Mouse (Mus musculus) limb, embryonic 14.5 days (tissue): Measurements from ENCODE around the gene Bax. TPM values are rescaled to one million over a fixed set of nuclear protein-coding genes. Genes with fewer than 3 reads are reported as not detected.
"Not testable (repeated sequence)": the region's sequence is repeated elsewhere in the genome, so short reads cannot be mapped to it uniquely, and the experiment has no call there.

Source experiments
- ATAC-seq: fragments of 200-750 bp; cut with Nextera tagmentation; 2 replicates; pipeline ENCODE4 v1.8.0; 2017; ENCODE audit warnings: low read depth, moderate number of reproducible peaks, moderate TSS enrichment; ENCODE audit not compliant: low FRiP score
- DNase-seq: peaks from one replicate; pipeline ENCODE4 v3.0.0-alpha.2; 2015; ENCODE audit warnings: low spot score
- H3K27ac ChIP-seq: fragments of 300-500 bp; sonication (generic); replicated peaks from 2 replicates; pipeline ENCODE4 v1.5.1; 2014; ENCODE audit warnings: low read depth, mild to moderate bottlenecking, low read length, moderate library complexity, mixed read lengths
- H3K27me3 ChIP-seq: fragments of 300-500 bp; sonication (generic); 2 replicates; pipeline ENCODE4 v1.6.1; 2014; ENCODE audit warnings: low read length, mixed read lengths; ENCODE audit not compliant: control insufficient read depth, insufficient read depth
- H3K36me3 ChIP-seq: fragments of 300-500 bp; sonication (generic); 2 replicates; pipeline ENCODE4 v1.6.1; 2014; ENCODE audit warnings: mild to moderate bottlenecking, low read length, moderate library complexity, mixed read lengths; ENCODE audit not compliant: control insufficient read depth, insufficient read depth
- H3K4me1 ChIP-seq: fragments of 300-500 bp; sonication (generic); 2 replicates; pipeline ENCODE4 v1.6.1; 2014; ENCODE audit warnings: antibody characterized with exemption, low read length, mixed read lengths; ENCODE audit not compliant: control insufficient read depth, insufficient read depth
- H3K4me2 ChIP-seq: fragments of 300-500 bp; sonication (generic); replicated peaks from 2 replicates; pipeline ENCODE4 v1.6.1; 2014; ENCODE audit warnings: low read depth, mild to moderate bottlenecking, low read length, moderate library complexity; ENCODE audit not compliant: severe bottlenecking
- H3K4me3 ChIP-seq: fragments of 300-500 bp; sonication (generic); replicated peaks from 2 replicates; pipeline ENCODE4 v1.5.1; 2014; ENCODE audit warnings: low read length
- H3K9ac ChIP-seq: fragments of 300-500 bp; sonication (generic); 2 replicates; pipeline ENCODE4 v1.6.1; 2014; ENCODE audit warnings: mild to moderate bottlenecking, low read depth, low read length, moderate library complexity; ENCODE audit not compliant: severe bottlenecking
- H3K9me3 ChIP-seq: fragments of 300-500 bp; sonication (generic); 2 replicates; pipeline ENCODE4 v1.6.1; 2016; ENCODE audit warnings: low read length; ENCODE audit not compliant: control insufficient read depth
- POLR2A ChIP-seq: fragments of 200-500 bp; IDR thresholded peaks from 2 replicates; pipeline ENCODE4 v1.8.0; 2012; ENCODE audit warnings: inconsistent platforms, mild to moderate bottlenecking, moderate library complexity, borderline replicate concordance; ENCODE audit not compliant: insufficient read depth, insufficient read length; ENCODE audit errors: extremely low read depth
- WGBS: fragments of 180-500 bp; shearing (Covaris S2); extraction: QIAGEN DNeasy Blood & Tissue Kit; methylation state at CpG from one replicate; pipeline ENCODE4 v1.1.7; 2014; 5-methylcytosine and 5-hydroxymethylcytosine counted together
- polyA plus RNA-seq, 2 experiments: library from polyadenylated mRNA; depleted of rRNA in 1 of 2; stranded (reverse) in 1 of 2; unstranded in 1 of 2; fragments of >200 nt; fragmentation: Nextera tagmentation in 1 of 2; extraction: Ambion mirVana in 1 of 2; gene quantifications; 2 replicates each; pipeline versions ENCODE4 v1.2.1 to v1.2.3; 2012 to 2014

The Bax gene
- polyA plus RNA-seq, 2 experiments, result 127 to 133 TPM

DNA sequence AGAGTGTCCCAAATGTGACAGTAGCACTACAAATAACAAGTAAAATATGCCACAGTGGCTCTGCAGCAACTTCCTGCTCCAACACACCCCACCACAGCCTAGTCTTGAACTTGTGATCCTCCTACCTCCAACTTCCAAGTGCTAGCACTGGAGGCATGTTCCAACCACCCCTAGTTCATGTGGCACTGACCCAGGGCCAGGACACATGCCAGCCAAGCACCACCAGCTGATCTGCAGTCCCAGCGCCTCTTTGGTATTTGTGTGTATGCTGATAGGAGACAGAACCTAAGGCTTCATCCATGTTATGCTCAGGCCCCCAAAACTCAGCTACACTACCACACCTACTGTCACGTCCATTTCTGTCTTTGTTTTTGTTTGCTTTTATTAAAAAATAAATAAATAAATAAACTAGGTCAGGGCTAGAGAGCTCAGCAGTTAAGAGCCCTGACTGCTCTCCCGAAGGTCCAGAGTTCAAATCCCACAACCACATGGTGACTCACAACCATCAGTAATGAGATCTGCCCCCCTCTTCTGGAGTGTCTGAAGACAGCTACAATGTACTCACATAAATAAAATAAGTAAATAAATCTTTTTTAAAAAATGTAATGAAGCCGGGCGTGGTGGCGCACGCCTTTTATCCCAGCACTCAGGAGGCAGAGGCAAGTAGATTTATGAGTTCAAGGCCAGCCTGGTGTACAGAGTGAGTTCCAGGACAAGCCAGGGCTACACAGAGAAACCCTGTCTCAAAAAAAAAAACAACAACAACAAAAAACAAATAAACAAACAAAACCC is 2.5 kb downstream of the Bax start:
- ATAC-seq, result no peak
- no peak for TF ChIP-seq POLR2A
- 93% methylated on average over 7 of the region's 7 CpGs for WGBS
- Histone ChIP-seq H3K4me1 (peaks cover 18% of the 10 kb centered on the region), H3K4me3 (no peak overlapping the region), H3K4me2 (no peak overlapping the region), H3K9me3 (no peaks in the 10 kb centered on the region), H3K36me3 (peaks cover 37% of the 10 kb centered on the region), H3K9ac (no peak overlapping the region), H3K27ac (no peak overlapping the region), H3K27me3 (no peaks in the 10 kb centered on the region)
- DNase-seq, result no peak

DNA sequence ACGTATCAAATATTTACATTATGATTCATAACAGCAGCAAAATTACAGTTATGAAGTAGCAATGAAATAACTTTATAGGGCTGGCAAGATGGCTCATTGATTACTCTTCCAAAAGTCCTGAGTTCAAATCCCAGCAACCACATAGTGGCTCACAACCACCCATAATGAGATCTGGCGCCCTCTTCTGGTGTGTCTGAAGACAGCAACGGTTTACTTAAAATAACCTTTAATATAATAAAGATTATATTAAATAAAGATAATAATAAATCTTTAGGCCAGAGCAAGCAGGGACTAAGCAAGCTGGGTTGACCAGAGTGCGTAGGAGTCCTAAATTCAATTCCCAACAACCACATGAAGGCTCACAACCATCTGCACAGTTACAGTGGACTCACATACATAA is 3.8 kb downstream of the Bax start:
- ATAC-seq, H3K27ac ChIP-seq, H3K27me3 ChIP-seq, DNase-seq, H3K9me3 ChIP-seq, H3K4me3 ChIP-seq, H3K4me2 ChIP-seq, H3K9ac ChIP-seq: not testable (repeated sequence)
- WGBS, result 86% methylated on average over 4 of the region's 4 CpGs
- peaks cover 45% of the 10 kb centered on the region for H3K36me3 ChIP-seq
- H3K4me1 ChIP-seq, result peaks cover 24% of the 10 kb centered on the region

DNA sequence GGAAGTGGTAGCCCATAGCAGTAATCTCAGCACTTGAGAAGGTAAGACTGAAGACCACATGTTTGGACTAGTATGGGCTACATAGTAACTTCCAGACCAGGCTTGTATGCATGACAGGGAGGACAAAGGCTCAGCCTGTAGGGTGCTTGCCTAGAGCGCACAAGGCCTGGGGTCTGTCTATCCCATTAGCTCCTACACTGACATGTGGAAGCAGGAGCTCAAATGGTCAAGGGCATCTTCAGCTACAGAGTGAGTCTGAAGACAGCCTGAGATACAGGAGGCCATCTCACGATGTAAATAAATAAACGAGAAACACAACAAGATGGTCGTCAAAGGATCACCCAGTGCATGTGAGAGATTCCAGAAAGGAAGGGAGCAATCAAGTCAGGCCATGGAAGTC is 4.4 kb downstream of the Bax start:
- H3K9me3 ChIP-seq, result no peaks in the 10 kb centered on the region
- H3K27me3 ChIP-seq, result no peaks in the 10 kb centered on the region
- TF ChIP-seq POLR2A, result no peak
- H3K36me3 ChIP-seq, result peaks cover 50% of the 10 kb centered on the region
- peaks cover 29% of the 10 kb centered on the region for H3K4me1 ChIP-seq
- no peak overlapping the region for H3K9ac ChIP-seq
- ATAC-seq (no peak), DNase-seq (no peak)
- no peak overlapping the region for H3K27ac ChIP-seq
- WGBS, result 87% methylated on average over 4 of the region's 4 CpGs
- no peak overlapping the region for H3K4me2 ChIP-seq
- no peak overlapping the region for H3K4me3 ChIP-seq

DNA sequence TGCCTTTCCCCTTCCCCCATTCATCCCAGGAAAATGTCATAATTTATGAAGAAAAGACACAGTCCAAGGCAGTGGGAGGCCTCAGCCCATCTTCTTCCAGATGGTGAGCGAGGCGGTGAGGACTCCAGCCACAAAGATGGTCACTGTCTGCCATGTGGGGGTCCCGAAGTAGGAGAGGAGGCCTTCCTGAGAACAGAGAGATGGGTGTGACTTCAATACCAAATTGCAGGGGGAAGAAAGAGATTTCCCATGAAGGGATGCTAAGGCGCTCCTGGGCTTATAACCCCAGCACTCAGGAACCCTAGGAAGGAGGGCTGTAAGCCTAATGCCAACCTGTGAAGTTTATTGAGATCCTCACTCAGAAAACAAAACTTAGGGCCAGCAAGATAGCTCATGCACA is 4.9 kb downstream of the Bax start:
- Histone ChIP-seq H3K9me3 (no peaks in the 10 kb centered on the region), H3K36me3 (peaks cover 56% of the 10 kb centered on the region), H3K27ac (0 out of 2 replicates have a peak overlapping the region, but pooled peaks have one; percentile 88), H3K4me1 (peaks cover 35% of the 10 kb centered on the region), H3K4me3 (no peak overlapping the region), H3K4me2 (no peak overlapping the region), H3K27me3 (no peaks in the 10 kb centered on the region), H3K9ac (no peak overlapping the region)
- WGBS, result 93% methylated on average over 4 of the region's 4 CpGs
- no peak for ATAC-seq
- TF ChIP-seq POLR2A, result no peak
- no peak for DNase-seq

DNA sequence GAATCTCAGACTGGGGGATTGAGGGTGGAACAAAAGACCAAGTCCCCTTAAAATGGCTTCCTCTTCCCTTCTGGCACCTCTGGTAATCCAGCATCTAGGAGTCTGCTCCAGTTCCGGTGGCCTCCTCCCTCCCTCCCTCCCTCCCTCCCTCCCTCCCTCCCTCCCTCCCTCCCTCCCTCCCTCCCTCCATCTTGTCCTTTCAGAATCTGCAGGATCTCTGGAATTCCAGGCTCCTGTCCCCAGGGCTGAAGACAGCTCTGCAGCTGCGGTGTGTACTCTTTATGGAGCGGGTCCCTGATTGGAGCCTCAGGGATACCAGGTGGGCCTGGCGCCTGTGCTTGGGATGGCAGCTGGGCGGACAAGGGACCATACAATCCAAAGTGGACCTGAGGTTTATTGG is 5.4 kb downstream of the Bax start:
- H3K4me1 ChIP-seq, result peaks cover 39% of the 10 kb centered on the region
- no peak overlapping the region for H3K9ac ChIP-seq
- H3K4me3 ChIP-seq, result no peak overlapping the region
- WGBS, result 52% methylated on average over 4 of the region's 5 CpGs
- no peaks in the 10 kb centered on the region for H3K27me3 ChIP-seq
- no peak for TF ChIP-seq POLR2A
- DNase-seq (no peak), ATAC-seq (no peak)
- no peaks in the 10 kb centered on the region for H3K9me3 ChIP-seq
- H3K27ac ChIP-seq, result peak overlapping the region; percentile 88
- no peak overlapping the region for H3K4me2 ChIP-seq
- H3K36me3 ChIP-seq, result peaks cover 59% of the 10 kb centered on the region
